Mouse (Mus musculus) left cerebral cortex, postnatal 10 days (tissue): ENCODE measurements at regions not wholly inside any gene's neighbourhood (a gene's known extent, or its start where the extent isn't known, plus 50 kb on each side); places are given as distances from the start of the nearest gene placed in this dataset.
A peak's percentile ranks its signal among the peaks of the same experiment; 100 is the strongest.

Source experiments
- DNase-seq, 2 experiments: peaks; one replicate each; pipeline ENCODE4 v3.0.0; 2021 to 2022; ENCODE audit warnings: low spot score in 2 of 2, mixed read lengths in 1 of 2; ENCODE audit errors: extremely low spot score in 1 of 2
- intact Hi-C: fragments of 180-260 bp; cut with DNase I; formaldehyde crosslinking; loops from one replicate; pipeline ENCODE4 v1.15.1; 2025

- DNase-seq: peak; percentile 71 to 74
- intact Hi-C loops: no loop called here
Observed at GRCm38 (mm10) chr13:54312405-54313185, 58.6 kb upstream of the Cplx2 start.

- no peak for DNase-seq
- intact Hi-C loops: no loop called here
Observed at GRCm38 (mm10) chr13:54315333-54315732, 55.8 kb upstream of the Cplx2 start.

- intact Hi-C loops: no loop called here
- no peak for DNase-seq
Observed at GRCm38 (mm10) chr13:54316907-54317306, 54.2 kb upstream of the Cplx2 start.

- intact Hi-C loops: no loop called here
- no peak for DNase-seq
Observed at GRCm38 (mm10) chr13:54318161-54318560, 53.0 kb upstream of the Cplx2 start.

- intact Hi-C loops: no loop called here
- DNase-seq: no peak
Observed at GRCm38 (mm10) chr13:54318601-54319000, 52.5 kb upstream of the Cplx2 start.

DNA sequence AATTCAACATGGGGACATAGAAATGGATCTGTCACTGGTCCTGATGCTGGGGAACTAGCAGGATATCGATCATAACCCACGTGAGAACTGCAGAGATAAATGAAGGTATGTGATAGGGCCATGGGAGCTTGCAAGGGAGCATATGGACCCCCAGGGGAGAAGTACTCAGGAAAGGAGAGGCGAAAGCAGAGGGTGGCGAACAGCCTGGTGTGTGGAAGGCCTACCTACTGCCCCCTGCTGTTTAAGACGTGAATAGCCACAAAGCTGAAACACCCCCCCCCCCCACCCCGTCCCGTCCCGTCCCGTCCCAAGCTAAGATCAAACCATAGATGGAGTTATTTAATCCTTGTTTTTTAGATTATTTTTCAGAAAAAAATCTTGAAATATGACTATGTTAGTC is 50.9 kb upstream of the Cplx2 start:
- intact Hi-C loops: loop anchor here (5.0 kb wide), 1 partner anchor 73 kb away; no protein-coding TSS in a partner anchor

DNA sequence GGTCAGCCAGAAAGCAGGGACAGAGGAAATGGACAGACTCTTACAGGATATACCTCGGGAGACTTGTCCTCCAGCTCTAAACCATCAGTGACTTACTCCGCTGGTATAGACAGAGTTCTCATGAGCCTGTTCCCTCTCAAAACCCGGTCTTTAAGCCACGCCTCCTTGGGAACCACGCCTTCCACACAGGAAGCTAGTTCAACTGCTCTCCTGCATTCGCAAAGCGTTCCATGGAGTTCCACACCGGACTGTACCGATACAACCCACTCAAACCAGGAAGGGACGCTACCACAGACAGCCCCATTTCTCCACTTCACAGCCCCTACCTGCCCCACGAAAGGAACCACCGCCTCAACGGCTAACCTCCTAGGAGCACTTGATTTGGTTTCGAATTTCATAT is 50.1 kb upstream of the Cplx2 start:
- intact Hi-C loops: loop anchor here (5.0 kb wide), 1 partner anchor 74 kb away; no protein-coding TSS in a partner anchor
- DNase-seq: no peak

More for the DNA sequence above, 50.9 kb upstream of the Cplx2 start:
- no peak for DNase-seq
